Mouse (Mus musculus) brain, embryonic 14.5 days (tissue): ENCODE data around the gene Lama4. TPM values are rescaled to one million over a fixed set of nuclear protein-coding genes. Genes with fewer than 3 reads are reported as not detected.

Experiments used
- DNase-seq: peaks from one replicate; pipeline ENCODE4 v3.0.0-alpha.2; 2011; ENCODE audit warnings: low read depth
- CTCF ChIP-seq: fragments of 200-500 bp; IDR thresholded peaks from 2 replicates; pipeline ENCODE4 v1.5.1; 2012; ENCODE audit warnings: inconsistent platforms, mild to moderate bottlenecking, moderate library complexity, borderline replicate concordance; ENCODE audit not compliant: insufficient read depth, insufficient read length; ENCODE audit errors: extremely low read depth
- POLR2A ChIP-seq: fragments of 200-500 bp; IDR thresholded peaks from 2 replicates; pipeline ENCODE4 v1.6.1; 2012; ENCODE audit warnings: mild to moderate bottlenecking, inconsistent platforms, borderline replicate concordance; ENCODE audit not compliant: poor library complexity, insufficient read depth, insufficient read length, severe bottlenecking; ENCODE audit errors: extremely low read depth
- polyA plus RNA-seq: library from polyadenylated mRNA; depleted of rRNA; stranded (reverse); fragments of >200 nt; gene quantifications from 2 replicates; pipeline ENCODE4 v1.2.3, GENCODE M21; 2012

Gene Lama4
- polyA plus RNA-seq, 1 experiment: 20.4 TPM

- no peak for DNase-seq
- TF ChIP-seq POLR2A: no peak
- no peak for TF ChIP-seq CTCF
These were observed 7.1 kb downstream of the Lama4 start for GRCm38 (mm10) chr10:38972221-38972946.

DNA sequence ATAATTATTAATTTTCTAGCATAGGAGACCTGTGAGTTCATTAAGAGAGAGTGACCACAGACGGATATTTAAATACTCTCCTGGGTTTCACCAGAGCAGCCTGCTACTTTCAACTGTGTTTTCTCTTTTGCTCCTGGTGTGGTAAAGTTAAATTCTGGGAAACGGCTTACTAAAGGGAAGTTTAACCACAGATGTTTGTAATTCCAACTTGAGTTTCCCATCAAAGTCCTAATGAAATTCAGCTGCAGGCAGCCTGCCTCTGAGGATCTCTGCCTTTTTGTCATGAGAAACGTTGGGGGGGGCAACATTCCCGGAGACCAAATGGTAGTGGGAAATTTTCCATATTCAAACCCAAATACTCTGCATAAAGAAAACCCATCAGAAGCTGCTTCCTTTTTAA is 7.7 kb downstream of the Lama4 start:
- no peak for TF ChIP-seq CTCF
- TF ChIP-seq POLR2A: no peak
- no peak for DNase-seq

- no peak for DNase-seq
- TF ChIP-seq POLR2A (no peak), CTCF (no peak)
These were observed 12.9 kb downstream of the Lama4 start for GRCm38 (mm10) chr10:38978195-38978594.

GRCm38 (mm10) chr10:38979699-38980098 is 14.4 kb downstream of the Lama4 start:
- DNase-seq: no peak

GRCm38 (mm10) chr10:38980980-38981379 is 15.7 kb downstream of the Lama4 start:
- no peak for DNase-seq

More at GRCm38 (mm10) chr10:38979699-38980098, 14.4 kb downstream of the Lama4 start:
- TF ChIP-seq POLR2A: no peak
- TF ChIP-seq CTCF: no peak

DNA sequence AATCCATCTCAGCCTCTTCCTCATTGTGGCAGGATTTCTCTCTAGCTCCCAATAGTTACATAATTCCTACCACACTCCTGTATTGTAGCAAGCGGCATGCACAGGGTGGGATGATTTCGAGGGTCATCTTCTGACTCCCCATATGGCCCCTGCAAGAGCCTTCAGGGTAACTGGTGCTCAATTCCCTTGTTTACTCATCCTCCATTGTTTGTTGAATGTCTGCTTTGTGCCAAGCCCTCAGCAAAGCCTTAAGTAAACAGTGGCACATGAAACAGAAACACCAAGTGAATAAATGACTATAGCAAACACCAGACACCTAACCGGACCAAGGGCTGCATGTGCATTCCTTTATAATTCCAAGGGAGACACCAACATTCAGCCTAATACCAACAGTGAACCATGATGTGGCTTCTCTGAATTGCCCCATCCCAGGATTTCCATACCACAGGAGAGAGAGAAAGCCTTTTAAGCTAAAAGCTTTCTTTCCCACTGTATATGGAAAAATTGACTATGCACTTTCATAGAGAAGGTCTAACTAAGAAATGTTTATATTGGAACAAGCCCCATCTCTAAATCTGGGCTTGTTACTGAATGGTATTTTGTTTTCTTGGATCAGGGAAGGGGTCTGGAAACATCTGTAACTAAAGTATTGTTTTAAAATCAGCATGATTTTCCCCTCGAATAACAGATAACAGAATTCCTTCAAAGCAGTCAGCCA is 19.2 kb downstream of the Lama4 start:
- no peak for DNase-seq
- TF ChIP-seq POLR2A (no peak), CTCF (no peak)

More at GRCm38 (mm10) chr10:38980980-38981379, 15.7 kb downstream of the Lama4 start:
- TF ChIP-seq CTCF (no peak), POLR2A (no peak)

GRCm38 (mm10) chr10:38986053-38986452 is 20.7 kb downstream of the Lama4 start:
- TF ChIP-seq POLR2A: no peak
- no peak for TF ChIP-seq CTCF
- no peak for DNase-seq

GRCm38 (mm10) chr10:38992827-38993226 is 27.5 kb downstream of the Lama4 start:
- no peak for DNase-seq

GRCm38 (mm10) chr10:38993632-38994424 is 28.5 kb downstream of the Lama4 start:
- no peak for TF ChIP-seq POLR2A
- TF ChIP-seq CTCF: no peak
- DNase-seq: no peak

More at GRCm38 (mm10) chr10:38992827-38993226, 27.5 kb downstream of the Lama4 start:
- no peak for TF ChIP-seq POLR2A
- TF ChIP-seq CTCF: no peak

GRCm38 (mm10) chr10:38994719-38995450 is 29.6 kb downstream of the Lama4 start:
- no peak for TF ChIP-seq POLR2A
- no peak for TF ChIP-seq CTCF
- DNase-seq: no peak
